Mouse (Mus musculus) MEL (cell line): ENCODE measurements around the gene Cytl1. TPM values are rescaled to one million over a fixed set of nuclear protein-coding genes. Genes with fewer than 3 reads are reported as not detected.

ENCODE experiments used
- DNase-seq: peaks from one replicate; pipeline ENCODE4 v3.0.0; 2011; ENCODE audit warnings: low read depth, low spot score
- H3K27ac ChIP-seq: 2 replicates; pipeline ENCODE4 v1.5.1; 2012; ENCODE audit warnings: low read depth, mild to moderate bottlenecking, control low read depth, low read length, moderate library complexity; ENCODE audit not compliant: control insufficient read depth
- H3K27me3 ChIP-seq, 2 experiments: fragments of 150-350 bp in 1 of 2; sonication (generic) in 1 of 2; 2 replicates each; pipeline ENCODE4 v1.6.1; 2012; ENCODE audit warnings: low read length in 2 of 2, mild to moderate bottlenecking in 2 of 2, improper control_type of control experiment in 1 of 2, moderate library complexity in 1 of 2; ENCODE audit not compliant: insufficient read depth in 2 of 2, control insufficient read depth in 1 of 2
- H3K36me3 ChIP-seq, 2 experiments: 2 replicates each; pipeline ENCODE4 v1.6.1; 2012 to 2014; ENCODE audit warnings: low read length in 2 of 2, improper control_type of control experiment in 1 of 2, inconsistent platforms in 1 of 2, mild to moderate bottlenecking in 1 of 2; ENCODE audit not compliant: insufficient read depth in 2 of 2, control insufficient read depth in 1 of 2
- H3K4me1 ChIP-seq, 2 experiments: fragments of 150-350 bp in 1 of 2; sonication (generic) in 1 of 2; 2 replicates each; pipeline ENCODE4 v1.6.1; 2012; ENCODE audit warnings: low read length in 2 of 2, improper control_type of control experiment in 1 of 2, mild to moderate bottlenecking in 1 of 2; ENCODE audit not compliant: insufficient read depth in 2 of 2, control insufficient read depth in 1 of 2
- H3K4me3 ChIP-seq, 2 experiments: fragments of 150-350 bp in 1 of 2; sonication (generic) in 1 of 2; 2 replicates each; pipeline ENCODE4 v1.5.1; 2012; ENCODE audit warnings: low read depth in 2 of 2, low read length in 2 of 2, mild to moderate bottlenecking in 2 of 2, moderate library complexity in 2 of 2, control low read depth in 1 of 2, improper control_type of control experiment in 1 of 2; ENCODE audit not compliant: control insufficient read depth in 1 of 2, insufficient read depth in 1 of 2
- H3K79me2 ChIP-seq: 2 replicates; pipeline ENCODE4 v1.6.1; 2012; ENCODE audit warnings: mild to moderate bottlenecking, low read length, moderate library complexity; ENCODE audit not compliant: control insufficient read depth, poor library complexity, insufficient read depth
- H3K9ac ChIP-seq: 2 replicates; pipeline ENCODE4 v1.6.1; 2012; ENCODE audit warnings: low read depth, mild to moderate bottlenecking, control low read depth, low read length, moderate library complexity; ENCODE audit not compliant: control insufficient read depth, poor library complexity, severe bottlenecking
- H3K9me3 ChIP-seq: fragments of 150-350 bp; sonication (generic); replicated peaks from 2 replicates; pipeline ENCODE4 v1.6.1; 2012; ENCODE audit warnings: mild to moderate bottlenecking, low read length, improper control_type of control experiment, moderate library complexity; ENCODE audit not compliant: insufficient read depth
- CTCF ChIP-seq, 3 experiments: IDR thresholded peaks in 2 of 3; conservative IDR thresholded peaks in 1 of 3; 2 replicates each; pipeline ENCODE4 v1.5.1; 2011 to 2012; ENCODE audit warnings: low read length in 3 of 3, low read depth in 2 of 3, mild to moderate bottlenecking in 2 of 3, improper control_type of control experiment in 1 of 3, inconsistent platforms in 1 of 3, mixed read lengths in 1 of 3, moderate library complexity in 1 of 3; ENCODE audit not compliant: control insufficient read depth in 1 of 3, insufficient read depth in 1 of 3, poor library complexity in 1 of 3, severe bottlenecking in 1 of 3
- EP300 ChIP-seq, 2 experiments: IDR thresholded peaks; 2 replicates each; pipeline ENCODE4 v1.6.1; 2011; ENCODE audit warnings: improper control_type of control experiment in 2 of 2, low read length in 2 of 2, low read depth in 1 of 2, mild to moderate bottlenecking in 1 of 2
- ETS1 ChIP-seq: IDR thresholded peaks from 2 replicates; pipeline ENCODE4 v1.6.1; 2012; ENCODE audit warnings: low read depth, mild to moderate bottlenecking, inconsistent platforms, low read length, improper control_type of control experiment, moderate library complexity
- GATA1 ChIP-seq: IDR thresholded peaks from 2 replicates; pipeline ENCODE4 v1.6.1; 2011; ENCODE audit warnings: low read depth, low read length, improper control_type of control experiment
- MAX ChIP-seq: IDR thresholded peaks from 2 replicates; pipeline ENCODE4 v1.6.1; 2011; ENCODE audit warnings: low read length, improper control_type of control experiment
- MAZ ChIP-seq: IDR thresholded peaks from 2 replicates; pipeline ENCODE4 v1.6.1; 2012; ENCODE audit warnings: low read depth, mild to moderate bottlenecking, inconsistent platforms, low read length, improper control_type of control experiment
- MEF2A ChIP-seq: IDR thresholded peaks from 2 replicates; pipeline ENCODE4 v1.6.1; 2014; ENCODE audit warnings: low read depth, mild to moderate bottlenecking, inconsistent platforms, low read length, improper control_type of control experiment; ENCODE audit not compliant: poor library complexity, insufficient replicate concordance, severe bottlenecking; ENCODE audit errors: extremely low read depth
- MYB ChIP-seq: IDR thresholded peaks from 2 replicates; pipeline ENCODE4 v1.6.1; 2011; ENCODE audit warnings: mild to moderate bottlenecking, low read depth, low read length, improper control_type of control experiment
- NRF1 ChIP-seq: IDR thresholded peaks from 2 replicates; pipeline ENCODE4 v1.6.1; 2014; ENCODE audit warnings: low read depth, mild to moderate bottlenecking, inconsistent platforms, low read length, improper control_type of control experiment, moderate library complexity; ENCODE audit not compliant: poor library complexity, insufficient read depth, severe bottlenecking
- POLR2AphosphoS5 ChIP-seq: IDR thresholded peaks from 2 replicates; pipeline ENCODE4 v1.6.1; 2012; ENCODE audit warnings: low read depth, borderline replicate concordance, mild to moderate bottlenecking, inconsistent platforms, low read length, moderate library complexity, mixed read lengths
- RAD21 ChIP-seq: IDR thresholded peaks from 2 replicates; pipeline ENCODE4 v1.6.1; 2011; ENCODE audit warnings: mild to moderate bottlenecking, low read depth, low read length, improper control_type of control experiment
- RCOR1 ChIP-seq: IDR thresholded peaks from 2 replicates; pipeline ENCODE4 v1.6.1; 2012; ENCODE audit warnings: low read depth, mild to moderate bottlenecking, inconsistent platforms, low read length, improper control_type of control experiment
- TAL1 ChIP-seq: IDR thresholded peaks from 2 replicates; pipeline ENCODE4 v1.6.1; 2012; ENCODE audit warnings: mild to moderate bottlenecking, inconsistent platforms, low read length, moderate library complexity, mixed read lengths
- TCF12 ChIP-seq: IDR thresholded peaks from 2 replicates; pipeline ENCODE4 v1.6.1; 2014; ENCODE audit warnings: low read depth, mild to moderate bottlenecking, inconsistent platforms, low read length, improper control_type of control experiment, moderate library complexity
- UBTF ChIP-seq: IDR thresholded peaks from 2 replicates; pipeline ENCODE4 v1.6.1; 2012; ENCODE audit warnings: low read depth, mild to moderate bottlenecking, inconsistent platforms, low read length, improper control_type of control experiment, moderate library complexity, borderline replicate concordance; ENCODE audit not compliant: insufficient read depth
- USF1 ChIP-seq: IDR thresholded peaks from 2 replicates; pipeline ENCODE4 v1.6.1; 2014; ENCODE audit warnings: low read depth, mild to moderate bottlenecking, inconsistent platforms, low read length, improper control_type of control experiment, moderate library complexity
- USF2 ChIP-seq, 2 experiments: IDR thresholded peaks; 2 replicates each; pipeline ENCODE4 v1.6.1; 2011 to 2012; ENCODE audit warnings: improper control_type of control experiment in 2 of 2, low read length in 2 of 2, borderline replicate concordance in 1 of 2, inconsistent platforms in 1 of 2, low read depth in 1 of 2, mild to moderate bottlenecking in 1 of 2; ENCODE audit not compliant: insufficient read depth in 1 of 2
- ZC3H11A ChIP-seq: IDR thresholded peaks from 2 replicates; pipeline ENCODE4 v1.6.1; 2012; ENCODE audit warnings: low read depth, mild to moderate bottlenecking, inconsistent platforms, low read length, improper control_type of control experiment
- ZKSCAN1 ChIP-seq: IDR thresholded peaks from 2 replicates; pipeline ENCODE4 v1.6.1; 2012; ENCODE audit warnings: low read depth, mild to moderate bottlenecking, inconsistent platforms, low read length, improper control_type of control experiment, moderate library complexity
- ZMIZ1 ChIP-seq: IDR thresholded peaks from 2 replicates; pipeline ENCODE4 v1.6.1; 2012; ENCODE audit warnings: low read depth, mild to moderate bottlenecking, inconsistent platforms, low read length, improper control_type of control experiment, moderate library complexity
- ZNF384 ChIP-seq: IDR thresholded peaks from 2 replicates; pipeline ENCODE4 v1.6.1; 2012; ENCODE audit warnings: low read depth, mild to moderate bottlenecking, inconsistent platforms, low read length, improper control_type of control experiment
- polyA plus RNA-seq, 2 experiments: library from polyadenylated mRNA; stranded (reverse) in 1 of 2; unstranded in 1 of 2; fragments of >175 nt in 1 of 2; fragments of >200 nt in 1 of 2; gene quantifications; 2 replicates each; pipeline versions ENCODE4 v1.2.1 to v1.2.4; 2012; ENCODE audit warnings: low replicate concordance in 2 of 2, low read depth in 1 of 2; ENCODE audit not compliant: insufficient read length in 2 of 2, insufficient read depth in 1 of 2, missing spikeins in 1 of 2
- total RNA-seq: library from RNA; depleted of rRNA; stranded (reverse); fragments of 300-350 nt; gene quantifications from 2 replicates; pipeline ENCODE4 v1.2.3, GENCODE M21; 2012; rRNA removed

The Cytl1 gene
- total RNA-seq = not detected in 2 replicates
- not detected for polyA plus RNA-seq

GRCm38 (mm10) chr5:37735224-37735623, at the start of gene Cytl1:
Gene Cytl1, plus strand, starts transcription at chr5:37735519.
- DNase-seq = no peak
- H3K9ac ChIP-seq = no peak within 1 kb of the TSS
- H3K36me3 ChIP-seq = no peaks in the 10 kb centered on the region
- H3K27me3 ChIP-seq = no peaks in the 10 kb centered on the region
- TF ChIP-seq CTCF (IDR thresholded peaks at IDR 0.05 in 2 of 3, conservative IDR thresholded peaks at IDR 0.05 in 1 of 3; ENCODE audit: control insufficient read depth in 1 of 3, insufficient read depth in 1 of 3, low read depth in 2 of 3, low read length in 3 of 3, poor library complexity in 1 of 3, severe bottlenecking in 1 of 3) = no peak
- no peaks in the 10 kb centered on the region for H3K9me3 ChIP-seq
- no peaks in the 10 kb centered on the region for H3K4me1 ChIP-seq
- H3K4me3 ChIP-seq = no peak within 1 kb of the TSS
- no peaks in the 10 kb centered on the region for H3K79me2 ChIP-seq
- H3K27ac ChIP-seq = no peak within 1 kb of the TSS

DNA sequence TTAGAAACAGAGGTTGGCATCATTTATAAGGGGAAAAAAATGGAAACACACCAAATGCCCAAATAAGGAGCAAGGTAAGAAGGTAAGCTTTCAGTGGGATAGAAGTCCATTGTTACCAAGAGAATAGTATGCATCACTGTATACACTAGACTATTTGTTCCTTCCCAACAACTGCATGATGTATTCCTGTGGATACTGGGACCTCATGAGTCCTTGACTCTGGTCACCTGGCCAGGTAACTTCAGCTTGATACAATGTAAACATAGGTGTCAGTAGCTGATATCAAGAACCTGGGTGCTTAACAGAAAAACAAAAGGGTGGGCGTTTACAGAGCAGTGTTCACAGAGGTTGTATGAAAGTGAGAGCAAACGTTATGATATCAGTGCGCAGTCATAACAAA, 42.6 kb upstream of the Cytl1 start:
- H3K36me3 ChIP-seq = no peaks in the 10 kb centered on the region
- no peaks in the 10 kb centered on the region for H3K4me1 ChIP-seq
- TF ChIP-seq MAX (no peak), ZC3H11A (no peak), MEF2A (no peak), UBTF (no peak), ZKSCAN1 (no peak), TAL1 (no peak), MAZ (no peak), RCOR1 (no peak), USF2 (IDR thresholded peaks at IDR 0.05; ENCODE audit: borderline replicate concordance in 1 of 2, insufficient read depth in 1 of 2, low read depth in 1 of 2, low read length in 2 of 2) (no peak), POLR2AphosphoS5 (no peak), MYB (no peak), USF1 (no peak), EP300 (IDR thresholded peaks at IDR 0.05; ENCODE audit: low read depth in 1 of 2, low read length in 2 of 2) (no peak), ZNF384 (no peak), ETS1 (no peak), ZMIZ1 (no peak), GATA1 (no peak), TCF12 (no peak), RAD21 (no peak), NRF1 (no peak)
- H3K4me3 ChIP-seq = no peak overlapping the region
- no peaks in the 10 kb centered on the region for H3K27me3 ChIP-seq
- no peak for DNase-seq
- no peak overlapping the region for H3K27ac ChIP-seq
- H3K9me3 ChIP-seq = no peaks in the 10 kb centered on the region
- no peaks in the 10 kb centered on the region for H3K79me2 ChIP-seq
- H3K9ac ChIP-seq = no peak overlapping the region
